Mouse (Mus musculus) kidney, adult 2 months (tissue): ENCODE data around the gene Ube2e2. TPM values are rescaled to one million over a fixed set of nuclear protein-coding genes. Genes with fewer than 3 reads are reported as not detected.

Experiments
- DNase-seq: peaks from one replicate; pipeline ENCODE4 v3.0.0; 2021
- H3K27ac ChIP-seq: fragments of 200-500 bp; 2 replicates; pipeline ENCODE4 v1.5.1; 2012; ENCODE audit warnings: low read depth, low read length, control low read depth, inconsistent platforms; ENCODE audit not compliant: insufficient read depth
- H3K27me3 ChIP-seq: fragments of 200-500 bp; replicated peaks from 2 replicates; pipeline ENCODE4 v1.6.1; 2012; ENCODE audit warnings: mild to moderate bottlenecking, moderate library complexity, low read length, inconsistent platforms; ENCODE audit not compliant: control insufficient read depth, insufficient read depth
- H3K36me3 ChIP-seq: fragments of 200-500 bp; 2 replicates; pipeline ENCODE4 v1.6.1; 2012; ENCODE audit warnings: mild to moderate bottlenecking, moderate library complexity, low read length, inconsistent platforms; ENCODE audit not compliant: control insufficient read depth, insufficient read depth
- H3K4me1 ChIP-seq: fragments of 200-500 bp; 2 replicates; pipeline ENCODE4 v1.6.1; 2011; ENCODE audit warnings: low read length; ENCODE audit not compliant: control insufficient read depth, insufficient read depth
- H3K4me3 ChIP-seq: fragments of 200-500 bp; 2 replicates; pipeline ENCODE4 v1.5.1; 2011; ENCODE audit warnings: mild to moderate bottlenecking, low read depth, low read length, control low read depth; ENCODE audit not compliant: insufficient read depth
- CTCF ChIP-seq: fragments of 200-500 bp; conservative IDR thresholded peaks from 2 replicates; pipeline ENCODE4 v1.5.1; 2011; ENCODE audit warnings: low read depth, mild to moderate bottlenecking, control low read depth, low read length, moderate library complexity, mixed read lengths; ENCODE audit not compliant: insufficient read depth, insufficient read length
- POLR2A ChIP-seq: fragments of 200-500 bp; IDR thresholded peaks from one replicate; pipeline ENCODE4 v1.6.1; 2011; ENCODE audit warnings: low read depth, low read length, control low read depth
- WGBS: fragments of 180-500 bp; shearing (Covaris S2); methylation state at CpG from one replicate; pipeline ENCODE4 v1.1.7; 2018; 5-methylcytosine and 5-hydroxymethylcytosine counted together
- polyA plus RNA-seq: library from polyadenylated mRNA; depleted of rRNA; stranded (reverse); fragments of >200 nt; gene quantifications from 2 replicates; pipeline ENCODE4 v1.2.3, GENCODE M21; 2012

Ube2e2 gene
- polyA plus RNA-seq, 1 experiment, result 56.7 TPM

DNA sequence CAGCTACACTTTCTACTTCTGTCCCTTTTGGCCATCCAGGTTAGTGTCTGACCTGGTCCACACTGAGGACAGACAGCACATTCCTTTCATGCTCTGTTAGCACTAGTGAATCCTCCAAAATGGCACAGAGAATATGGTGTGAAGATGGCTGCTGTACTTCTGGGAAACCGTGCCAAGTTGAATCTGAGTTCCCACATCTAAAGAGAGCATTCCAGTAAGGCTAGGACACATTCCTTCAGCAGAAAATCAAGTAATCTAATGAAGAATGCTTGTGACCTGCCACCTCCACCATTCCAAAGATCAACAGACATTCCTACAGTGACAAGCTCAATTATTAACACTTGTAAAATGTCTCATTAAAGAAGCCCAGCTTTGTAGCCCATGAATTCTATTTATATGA is 265.9 kb downstream of the Ube2e2 start:
- DNase-seq, result peak; percentile 49
- no peaks in the 10 kb centered on the region for H3K27me3 ChIP-seq
- peaks cover 2% of the 10 kb centered on the region; the same call in 1 of the 2 replicates for H3K4me1 ChIP-seq
- TF ChIP-seq CTCF (no peak), POLR2A (no peak)
- H3K36me3 ChIP-seq, result no peaks in the 10 kb centered on the region
- H3K4me3 ChIP-seq, result no peak overlapping the region
- 34% methylated on average over 1 of the region's 1 CpGs for WGBS
- no peak overlapping the region for H3K27ac ChIP-seq

DNA sequence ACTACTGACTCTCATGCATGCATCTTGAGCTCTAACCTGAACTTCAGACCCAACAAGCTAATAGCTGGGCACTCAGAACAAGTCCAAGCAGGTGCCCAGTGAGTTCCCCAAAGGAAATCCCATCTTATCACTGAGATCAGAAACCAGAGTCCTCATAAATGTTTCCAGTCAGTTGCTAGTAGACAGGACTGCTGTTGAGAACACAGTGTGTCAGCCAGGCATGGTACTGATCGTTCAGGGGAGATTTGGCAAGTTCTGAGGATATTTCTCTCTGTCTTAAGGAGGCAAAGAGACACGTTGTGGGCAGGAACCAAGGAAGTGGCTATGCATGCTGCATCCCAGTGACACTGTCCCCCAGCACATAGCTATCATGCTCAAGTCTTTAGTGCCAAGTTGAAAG is 275.5 kb downstream of the Ube2e2 start:
- no peak for DNase-seq
- Histone ChIP-seq H3K4me1 (no peaks in the 10 kb centered on the region), H3K27me3 (no peaks in the 10 kb centered on the region), H3K4me3 (no peak overlapping the region), H3K36me3 (no peaks in the 10 kb centered on the region), H3K27ac (no peak overlapping the region)
- no peak for TF ChIP-seq CTCF
- TF ChIP-seq POLR2A, result no peak
- WGBS, result 61% methylated on average over 2 of the region's 2 CpGs

GRCm38 (mm10) chr14:18601927-18602326 is 292.1 kb downstream of the Ube2e2 start:
- no peak for TF ChIP-seq CTCF
- TF ChIP-seq POLR2A, result no peak
- Histone ChIP-seq H3K4me1 (no peaks in the 10 kb centered on the region), H3K36me3 (no peaks in the 10 kb centered on the region), H3K27ac (no peak overlapping the region), H3K4me3 (no peak overlapping the region), H3K27me3 (no peaks in the 10 kb centered on the region; the same call in 1 of the 2 replicates)
- WGBS, result 71% methylated on average over 1 of the region's 1 CpGs
- DNase-seq, result no peak

- no peaks in the 10 kb centered on the region for H3K27me3 ChIP-seq
- DNase-seq, result no peak
- TF ChIP-seq POLR2A, result no peak
- no peak overlapping the region for H3K4me3 ChIP-seq
- H3K36me3 ChIP-seq, result no peaks in the 10 kb centered on the region
- no peak overlapping the region for H3K27ac ChIP-seq
- whole genome bisulfite sequencing, result 91% methylated on average over 4 of the region's 4 CpGs
- H3K4me1 ChIP-seq, result no peaks in the 10 kb centered on the region
Measured at GRCm38 (mm10) chr14:18586239-18587034, 307.6 kb downstream of the Ube2e2 start.

DNA sequence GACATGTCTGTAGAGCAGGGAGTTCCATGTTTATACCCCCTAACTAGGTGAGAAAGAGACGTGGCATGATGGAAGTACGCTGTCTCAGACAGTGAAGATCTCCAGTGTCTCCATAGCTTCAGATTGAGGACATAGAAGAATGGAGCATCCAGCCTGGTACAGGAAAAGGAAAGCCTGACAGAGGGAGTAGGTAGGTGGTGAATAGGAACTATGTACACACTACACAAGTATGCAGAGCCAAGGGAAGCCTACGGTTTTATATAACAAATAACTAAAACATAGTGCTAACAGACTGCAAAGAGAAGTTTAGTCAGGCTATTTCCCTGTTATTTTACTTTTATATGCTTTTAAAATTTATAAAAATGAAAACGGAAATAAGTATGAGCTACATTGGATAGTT is 312.3 kb downstream of the Ube2e2 start:
- Histone ChIP-seq H3K36me3 (no peaks in the 10 kb centered on the region), H3K4me3 (no peak overlapping the region), H3K27me3 (no peaks in the 10 kb centered on the region), H3K27ac (no peak overlapping the region), H3K4me1 (no peaks in the 10 kb centered on the region)
- 92% methylated on average over 4 of the region's 4 CpGs for WGBS
- no peak for TF ChIP-seq POLR2A
- no peak for TF ChIP-seq CTCF
- no peak for DNase-seq

DNA sequence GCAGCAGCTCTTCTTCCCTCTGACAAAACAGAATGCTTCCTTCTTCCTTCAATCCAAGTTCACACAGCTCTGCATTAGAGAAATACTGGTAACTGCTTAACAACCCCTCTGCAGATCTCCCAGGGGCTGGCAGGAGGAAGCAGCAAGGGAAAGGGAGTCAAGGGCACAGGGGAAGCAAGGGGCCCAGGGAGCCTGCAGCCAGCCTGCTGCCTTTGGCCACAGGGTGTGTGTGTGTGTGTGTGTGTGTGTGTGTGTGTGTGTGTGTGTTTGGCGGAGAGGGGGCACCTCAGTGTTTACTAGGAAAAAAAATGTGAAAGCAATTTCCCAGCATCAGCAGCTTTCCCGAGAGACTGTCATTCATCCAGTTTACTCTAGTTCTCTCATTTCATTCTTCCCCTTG is 319.3 kb downstream of the Ube2e2 start:
- TF ChIP-seq POLR2A (no peak), CTCF (no peak)
- no peaks in the 10 kb centered on the region for H3K27me3 ChIP-seq
- no peak overlapping the region for H3K27ac ChIP-seq
- no peak overlapping the region for H3K4me3 ChIP-seq
- no peak for DNase-seq
- H3K36me3 ChIP-seq, result no peaks in the 10 kb centered on the region
- H3K4me1 ChIP-seq, result no peaks in the 10 kb centered on the region
- WGBS, result 66% methylated on average over 2 of the region's 2 CpGs

- WGBS, result 86% methylated on average over 10 of the region's 10 CpGs
- TF ChIP-seq POLR2A (no peak), CTCF (0 out of 2 replicates have a peak, but pooled peaks have one; percentile 10)
- DNase-seq, result no peak
Measured at GRCm38 (mm10) chr14:18574130-18574721, 319.8 kb downstream of the Ube2e2 start.

More at GRCm38 (mm10) chr14:18574130-18574721, 319.8 kb downstream of the Ube2e2 start:
- Histone ChIP-seq H3K27me3 (no peaks in the 10 kb centered on the region), H3K4me1 (no peaks in the 10 kb centered on the region), H3K27ac (no peak overlapping the region), H3K4me3 (no peak overlapping the region), H3K36me3 (no peaks in the 10 kb centered on the region)
